Mouse (Mus musculus) splenic B cell, adult 2 months (primary cell): Measurements from ENCODE around the gene Rapgef6.
"Not testable (repeated sequence)": the region's sequence is repeated elsewhere in the genome, so short reads cannot be mapped to it uniquely, and the experiment has no call there.

Experiments used
- DNase-seq: peaks from one replicate; pipeline ENCODE4 v3.0.0-alpha.2; 2011; ENCODE audit warnings: low read depth, low spot score
- H3K27me3 ChIP-seq: 2 replicates; pipeline ENCODE4 v1.6.1; 2012; ENCODE audit warnings: mild to moderate bottlenecking, low read length, moderate library complexity, mixed read lengths; ENCODE audit not compliant: control insufficient read depth, poor library complexity, insufficient read depth, severe bottlenecking
- H3K36me3 ChIP-seq: 2 replicates; pipeline ENCODE4 v1.6.1; 2012; ENCODE audit warnings: mild to moderate bottlenecking, low read length, moderate library complexity, mixed read lengths; ENCODE audit not compliant: control insufficient read depth, poor library complexity, insufficient read depth, severe bottlenecking

The Rapgef6 gene

GRCm38 (mm10) chr11:54602764-54603163, 80.1 kb downstream of the Rapgef6 start:
- not testable (repeated sequence) for H3K36me3 ChIP-seq, H3K27me3 ChIP-seq, DNase-seq

- Histone ChIP-seq H3K27me3 (no peaks in the 10 kb centered on the region), H3K36me3 (no peaks in the 10 kb centered on the region)
- DNase-seq = no peak
These were observed 81.8 kb downstream of the Rapgef6 start for GRCm38 (mm10) chr11:54604415-54604814.

- no peak for DNase-seq
- Histone ChIP-seq H3K36me3 (no peaks in the 10 kb centered on the region), H3K27me3 (no peaks in the 10 kb centered on the region; the same call in 1 of the 2 replicates)
These were observed 91.0 kb downstream of the Rapgef6 start for GRCm38 (mm10) chr11:54613628-54614027.

GRCm38 (mm10) chr11:54614560-54614959, 91.9 kb downstream of the Rapgef6 start:
- DNase-seq = no peak
- no peaks in the 10 kb centered on the region for H3K36me3 ChIP-seq
- no peaks in the 10 kb centered on the region; the same call in 1 of the 2 replicates for H3K27me3 ChIP-seq

GRCm38 (mm10) chr11:54618841-54619240, 96.2 kb downstream of the Rapgef6 start:
- H3K36me3 ChIP-seq = peaks cover 5% of the 10 kb centered on the region; the same call in 1 of the 2 replicates
- DNase-seq = no peak
- no peaks in the 10 kb centered on the region for H3K27me3 ChIP-seq

- DNase-seq = no peak
- H3K36me3 ChIP-seq = peaks cover 5% of the 10 kb centered on the region; the same call in 1 of the 2 replicates
- H3K27me3 ChIP-seq = no peaks in the 10 kb centered on the region
These were observed 99.1 kb downstream of the Rapgef6 start for GRCm38 (mm10) chr11:54621725-54622124.

GRCm38 (mm10) chr11:54626905-54627304, 104.3 kb downstream of the Rapgef6 start:
- Histone ChIP-seq H3K27me3 (no peaks in the 10 kb centered on the region), H3K36me3 (peaks cover 2% of the 10 kb centered on the region; the same call in 1 of the 2 replicates)
- no peak for DNase-seq

- H3K36me3 ChIP-seq = peaks cover 14% of the 10 kb centered on the region
- H3K27me3 ChIP-seq = no peaks in the 10 kb centered on the region
- no peak for DNase-seq
These were observed 123.8 kb downstream of the Rapgef6 start for GRCm38 (mm10) chr11:54646420-54646819.

GRCm38 (mm10) chr11:54648573-54648972, 125.9 kb downstream of the Rapgef6 start:
- H3K36me3 ChIP-seq = peaks cover 9% of the 10 kb centered on the region
- H3K27me3 ChIP-seq = no peaks in the 10 kb centered on the region
- peak; percentile 37 for DNase-seq

GRCm38 (mm10) chr11:54655420-54655819, 132.8 kb downstream of the Rapgef6 start:
- H3K36me3 ChIP-seq = peaks cover 17% of the 10 kb centered on the region
- DNase-seq = no peak
- no peaks in the 10 kb centered on the region for H3K27me3 ChIP-seq

GRCm38 (mm10) chr11:54673575-54674298, 151.1 kb downstream of the Rapgef6 start:
- H3K36me3 ChIP-seq = peaks cover 14% of the 10 kb centered on the region
- no peak for DNase-seq
- no peaks in the 10 kb centered on the region for H3K27me3 ChIP-seq

- Histone ChIP-seq H3K36me3 (peaks cover 23% of the 10 kb centered on the region), H3K27me3 (no peaks in the 10 kb centered on the region)
- DNase-seq = no peak
These were observed 153.3 kb downstream of the Rapgef6 start for GRCm38 (mm10) chr11:54675792-54676489.

GRCm38 (mm10) chr11:54679141-54679540, 156.5 kb downstream of the Rapgef6 start:
- Histone ChIP-seq H3K27me3 (no peaks in the 10 kb centered on the region), H3K36me3 (peaks cover 28% of the 10 kb centered on the region)
- DNase-seq = no peak

GRCm38 (mm10) chr11:54684831-54685230, 162.2 kb downstream of the Rapgef6 start:
- DNase-seq = no peak
- H3K36me3 ChIP-seq = peaks cover 27% of the 10 kb centered on the region
- H3K27me3 ChIP-seq = no peaks in the 10 kb centered on the region

GRCm38 (mm10) chr11:54690171-54690570, 167.5 kb downstream of the Rapgef6 start:
- no peaks in the 10 kb centered on the region for H3K27me3 ChIP-seq
- peaks cover 25% of the 10 kb centered on the region for H3K36me3 ChIP-seq
- no peak for DNase-seq
